Comparison of ENCODE assay signal across 11 mouse cellular contexts in genomic region chr2:66028812-66029211, GRCm38 (mm10).
DNase-seq lines count a peak whose midpoint lies in the region; ATAC-seq and TF ChIP-seq lines count a peak whose summit lies in the region.
"Had no signal": no experiment of that assay in that cellular context is flagged by ENCODE, and none has a peak within 500 bp of the region (broad histone marks: within the 10 kb centered on the region; RNA-seq: fewer than 3 reads in every experiment).

No protein-coding gene starts in this region.

- intact Hi-C loops in left cerebral cortex, postnatal 14 days (cut with DNase I): no loop called here

- WGBS in neural tube, embryonic 11.5 days: 24% methylated on average over 5 of the region's 5 CpGs
- WGBS in forebrain, postnatal 0 days: 6% methylated on average over 5 of the region's 5 CpGs
- 12% methylated on average over 5 of the region's 5 CpGs for WGBS in midbrain, embryonic 12.5 days

- no peaks in the 10 kb centered on the region for H3K9me3 ChIP-seq in neural tube, embryonic 11.5 days (ENCODE audit: control insufficient read depth, low read length)
- H3K9me3 ChIP-seq in forebrain, postnatal 0 days (ENCODE audit: low read length): no peaks in the 10 kb centered on the region
- no peaks in the 10 kb centered on the region for H3K9me3 ChIP-seq in midbrain, embryonic 12.5 days

- H3K27me3 ChIP-seq in neural tube, embryonic 11.5 days (ENCODE audit: control insufficient read depth, insufficient read depth, low read length): no peaks in the 10 kb centered on the region
- H3K27me3 ChIP-seq in forebrain, postnatal 0 days (ENCODE audit: insufficient read depth, low read length): no peaks in the 10 kb centered on the region
- H3K27me3 ChIP-seq in midbrain, embryonic 12.5 days: no peaks in the 10 kb centered on the region; the same call in 1 of the 2 replicates

- no peak overlapping the region for H3K4me2 ChIP-seq in neural tube, embryonic 11.5 days (ENCODE audit: low read depth)
- no peak overlapping the region for H3K4me2 ChIP-seq in forebrain, postnatal 0 days (ENCODE audit: low read depth)
- H3K4me2 ChIP-seq in midbrain, embryonic 12.5 days (replicated peaks): no peak overlapping the region

- H3K9ac ChIP-seq in neural tube, embryonic 11.5 days (ENCODE audit: low read length): no peak overlapping the region
- no peak overlapping the region for H3K9ac ChIP-seq in forebrain, postnatal 0 days
- H3K9ac ChIP-seq in midbrain, embryonic 12.5 days (replicated peaks): no peak overlapping the region

- H3K4me1 ChIP-seq in neural tube, embryonic 11.5 days (ENCODE audit: control insufficient read depth, insufficient read depth, low read length): peaks cover 8% of the 10 kb centered on the region; the same call in 1 of the 2 replicates
- H3K4me1 ChIP-seq in forebrain, postnatal 0 days (ENCODE audit: insufficient read depth): no peaks in the 10 kb centered on the region
- peaks cover 10% of the 10 kb centered on the region; the same call in 1 of the 2 replicates for H3K4me1 ChIP-seq in midbrain, embryonic 12.5 days

- DNase-seq in neural tube, embryonic 11.5 days (ENCODE audit: low spot score): peak; percentile 66
- DNase-seq in neural tube, embryonic 10.5 days (ENCODE audit: extremely low spot score, low spot score): no peak
- DNase-seq in forebrain, postnatal 0 days: no peak
- no peak for DNase-seq in spleen, postnatal 4 days (ENCODE audit: low spot score in 2 of 2)
- no peak for DNase-seq in thymus, postnatal 25 days
- DNase-seq in layer of hippocampus, adult 8-10 months (ENCODE audit: low spot score in 2 of 2): no peak
- no peak for DNase-seq in left cerebral cortex, postnatal 14 days (ENCODE audit: low spot score in 2 of 2)
- DNase-seq: kidney, postnatal 36 days; liver; spleen, adult 18-20 months had no signal

- H3K27ac ChIP-seq in neural tube, embryonic 11.5 days (ENCODE audit: low read depth, low read length): no peak overlapping the region
- no peak overlapping the region for H3K27ac ChIP-seq in forebrain, postnatal 0 days (ENCODE audit: low read depth, low read length)
- H3K27ac ChIP-seq in midbrain, embryonic 12.5 days (replicated peaks): peak overlapping the region; percentile 54

- ATAC-seq in neural tube, embryonic 11.5 days (ENCODE audit: insufficient read depth, low FRiP score, low TSS enrichment): peak; percentile 90
- ATAC-seq in forebrain, postnatal 0 days: peak; percentile 53; the same call in 1 of the 2 replicates
- peak; percentile 96 for ATAC-seq in midbrain, embryonic 12.5 days (ENCODE audit: low FRiP score, low read depth)

- H3K4me3 ChIP-seq in neural tube, embryonic 11.5 days (ENCODE audit: low read depth, low read length): no peak overlapping the region
- no peak overlapping the region for H3K4me3 ChIP-seq in forebrain, postnatal 0 days (ENCODE audit: low read depth, low read length)
- H3K4me3 ChIP-seq in midbrain, embryonic 12.5 days: no peak overlapping the region

- no peaks in the 10 kb centered on the region for H3K36me3 ChIP-seq in neural tube, embryonic 11.5 days (ENCODE audit: control insufficient read depth, insufficient read depth, low read length)
- peaks cover 5% of the 10 kb centered on the region; the same call in 1 of the 2 replicates for H3K36me3 ChIP-seq in forebrain, postnatal 0 days (ENCODE audit: insufficient read depth)
- peaks cover 12% of the 10 kb centered on the region; the same call in 1 of the 2 replicates for H3K36me3 ChIP-seq in midbrain, embryonic 12.5 days

- no peak for TF ChIP-seq CTCF in forebrain, postnatal 0 days (IDR thresholded peaks at IDR 0.05; ENCODE audit: low read depth)
